Mouse (Mus musculus) heart, embryonic 12.5 days (tissue): Measurements from ENCODE around the gene Tspan5. TPM values are rescaled to one million over a fixed set of nuclear protein-coding genes. Genes with fewer than 3 reads are reported as not detected.

ENCODE experiments used
- ATAC-seq: fragments of 200-750 bp; cut with Nextera tagmentation; 2 replicates; pipeline ENCODE4 v1.8.0; 2017; ENCODE audit warnings: moderate TSS enrichment, moderate library complexity; ENCODE audit not compliant: insufficient number of reproducible peaks, low FRiP score
- H3K27ac ChIP-seq: fragments of 300-500 bp; sonication (generic); 2 replicates; pipeline ENCODE4 v1.5.1; 2016; ENCODE audit warnings: mild to moderate bottlenecking, moderate library complexity; ENCODE audit not compliant: poor library complexity, severe bottlenecking
- H3K27me3 ChIP-seq: fragments of 300-500 bp; sonication (generic); replicated peaks from 2 replicates; pipeline ENCODE4 v1.6.1; 2016; ENCODE audit warnings: mild to moderate bottlenecking, moderate library complexity
- H3K36me3 ChIP-seq: fragments of 300-500 bp; sonication (generic); 2 replicates; pipeline ENCODE4 v1.6.1; 2016; ENCODE audit warnings: mild to moderate bottlenecking, moderate library complexity
- H3K4me1 ChIP-seq: fragments of 300-500 bp; sonication (generic); replicated peaks from 2 replicates; pipeline ENCODE4 v1.6.1; 2016; ENCODE audit warnings: mild to moderate bottlenecking
- H3K4me2 ChIP-seq: fragments of 300-500 bp; sonication (generic); 2 replicates; pipeline ENCODE4 v1.6.1; 2016; ENCODE audit warnings: mild to moderate bottlenecking, moderate library complexity
- H3K4me3 ChIP-seq: fragments of 300-500 bp; sonication (generic); 2 replicates; pipeline ENCODE4 v1.5.1; 2016; ENCODE audit warnings: mild to moderate bottlenecking
- H3K9ac ChIP-seq: fragments of 300-500 bp; sonication (generic); 2 replicates; pipeline ENCODE4 v1.6.1; 2016; ENCODE audit warnings: mild to moderate bottlenecking, moderate library complexity
- H3K9me3 ChIP-seq: fragments of 300-500 bp; sonication (generic); replicated peaks from 2 replicates; pipeline ENCODE4 v1.6.1; 2016; ENCODE audit warnings: mild to moderate bottlenecking, moderate library complexity
- WGBS: fragments of 180-500 bp; shearing (Covaris S2); methylation state at CpG from one replicate; pipeline ENCODE4 v1.1.7; 2016; 5-methylcytosine and 5-hydroxymethylcytosine counted together
- polyA plus RNA-seq: library from polyadenylated mRNA; unstranded; fragments of >200 nt; fragmentation: Nextera tagmentation; extraction: Ambion mirVana; gene quantifications from 2 replicates; pipeline ENCODE4 v1.2.1, GENCODE M21; 2016

Tspan5 gene
- polyA plus RNA-seq, 1 experiment from 2014 or later, result 18.9 TPM

DNA sequence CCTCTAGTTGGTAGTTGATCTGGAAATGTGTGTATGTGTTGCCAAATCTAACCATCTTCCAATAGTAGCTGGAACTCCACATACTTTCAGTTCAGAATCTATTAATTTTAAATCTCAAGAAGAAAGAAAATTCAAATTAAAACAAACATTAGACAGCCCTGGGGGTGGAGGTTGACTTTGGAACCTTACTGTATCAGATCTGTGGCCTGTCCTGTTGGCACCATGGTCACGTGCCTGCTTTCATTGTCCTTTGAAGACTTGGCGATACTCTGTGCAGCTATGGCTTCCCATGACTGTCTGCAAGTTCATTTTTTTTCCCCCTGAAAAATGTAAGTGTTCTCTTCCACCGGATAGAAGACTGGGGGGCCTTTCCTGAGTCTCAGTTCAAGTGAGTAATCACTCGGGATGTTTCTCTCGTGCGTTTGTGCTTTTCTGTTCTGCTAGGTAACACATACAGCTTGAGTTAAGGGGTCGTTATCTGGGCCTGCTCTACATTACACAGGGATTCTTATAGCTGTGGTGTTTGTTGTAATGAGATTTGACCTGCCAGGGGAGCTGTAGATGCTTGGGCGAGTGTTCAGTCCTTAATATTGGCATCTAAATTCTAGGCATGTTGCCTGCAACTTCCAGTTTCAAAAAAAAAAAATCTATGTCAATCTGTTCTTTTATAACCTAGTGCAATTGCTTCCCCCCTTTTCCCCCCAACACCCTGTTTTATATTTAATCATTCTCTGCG lies 32.0 kb downstream of the Tspan5 start:
- peaks cover 14% of the 10 kb centered on the region for H3K4me1 ChIP-seq
- whole genome bisulfite sequencing, result 55% methylated on average over 9 of the region's 9 CpGs
- H3K9ac ChIP-seq, result no peak overlapping the region
- H3K4me3 ChIP-seq, result no peak overlapping the region
- ATAC-seq, result no peak
- H3K36me3 ChIP-seq, result no peaks in the 10 kb centered on the region
- no peaks in the 10 kb centered on the region for H3K27me3 ChIP-seq
- no peak overlapping the region for H3K27ac ChIP-seq
- no peaks in the 10 kb centered on the region for H3K9me3 ChIP-seq
- 0 out of 2 replicates have a peak overlapping the region, but pooled peaks have one; percentile 3 for H3K4me2 ChIP-seq

DNA sequence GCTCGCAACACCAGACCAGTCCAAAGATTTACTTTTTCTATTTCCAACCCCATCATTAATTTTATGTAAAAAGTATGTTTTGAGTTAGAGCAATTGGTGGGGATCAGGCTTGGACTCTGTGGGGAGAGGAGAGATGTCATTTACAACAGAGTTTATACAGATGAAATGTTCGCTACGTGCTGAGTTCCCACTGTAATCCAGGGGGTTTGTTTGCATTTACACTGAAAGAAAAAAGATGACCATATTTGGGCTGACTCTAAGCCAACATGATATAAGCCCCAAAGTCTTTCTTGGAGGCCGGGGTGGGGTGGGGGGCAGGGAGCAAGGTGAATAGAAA lies 32.6 kb downstream of the Tspan5 start:
- no peaks in the 10 kb centered on the region for H3K9me3 ChIP-seq
- H3K9ac ChIP-seq, result no peak overlapping the region
- H3K4me2 ChIP-seq, result no peak overlapping the region
- H3K27me3 ChIP-seq, result no peaks in the 10 kb centered on the region
- H3K36me3 ChIP-seq, result no peaks in the 10 kb centered on the region
- H3K4me1 ChIP-seq, result peaks cover 15% of the 10 kb centered on the region
- WGBS, result 83% methylated on average over 4 of the region's 4 CpGs
- ATAC-seq, result no peak
- H3K4me3 ChIP-seq, result no peak overlapping the region
- no peak overlapping the region for H3K27ac ChIP-seq

DNA sequence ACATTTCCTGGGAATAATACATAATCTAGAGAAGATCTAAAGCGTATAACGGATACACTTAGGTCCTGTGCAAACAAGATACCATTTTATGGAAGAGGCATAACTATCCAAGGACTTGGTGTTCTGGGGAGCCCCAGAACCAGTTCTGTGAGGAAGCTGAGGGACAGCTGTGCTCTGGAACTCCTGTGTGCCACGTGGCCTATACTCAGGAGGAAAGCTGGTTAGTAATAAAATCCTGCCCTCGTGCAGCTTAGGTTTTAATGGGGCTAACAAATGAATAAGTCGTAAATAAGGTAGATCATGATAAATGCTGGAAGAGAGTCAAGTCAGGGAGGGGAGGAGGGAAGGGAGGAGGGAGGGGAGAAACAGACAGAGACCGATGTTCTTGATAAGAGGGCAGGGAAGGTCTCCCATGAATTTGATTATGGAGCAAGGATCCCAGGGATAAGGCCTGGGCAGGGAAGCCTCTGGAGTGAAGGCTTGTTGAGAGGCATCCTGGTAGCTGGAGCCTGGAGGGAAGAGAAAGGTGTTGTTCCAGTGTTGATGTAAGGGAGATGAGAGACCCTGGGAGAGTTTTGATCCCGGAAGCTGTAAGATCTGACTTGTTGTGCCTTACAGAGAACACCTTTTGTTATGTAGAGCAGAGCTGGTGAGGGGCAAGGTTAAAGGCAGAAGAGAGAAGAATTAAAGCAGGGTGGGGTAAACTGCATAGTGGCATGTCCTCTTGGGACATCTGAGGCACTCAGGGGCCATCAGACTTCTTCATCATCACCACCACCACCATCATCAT lies 34.1 kb downstream of the Tspan5 start:
- Histone ChIP-seq H3K27ac (no peak overlapping the region), H3K4me3 (no peak overlapping the region), H3K36me3 (no peaks in the 10 kb centered on the region), H3K9me3 (no peaks in the 10 kb centered on the region), H3K4me2 (no peak overlapping the region), H3K4me1 (peaks cover 12% of the 10 kb centered on the region), H3K27me3 (no peaks in the 10 kb centered on the region), H3K9ac (no peak overlapping the region)
- 62% methylated on average over 7 of the region's 7 CpGs for WGBS
- no peak for ATAC-seq

- WGBS, result 43% methylated on average over 9 of the region's 9 CpGs
- 0 out of 2 replicates have a peak, but pooled peaks have one; percentile 63 for ATAC-seq
- H3K27me3 ChIP-seq, result no peaks in the 10 kb centered on the region
- peaks cover 17% of the 10 kb centered on the region for H3K4me1 ChIP-seq
- H3K4me3 ChIP-seq, result no peak overlapping the region
- H3K27ac ChIP-seq, result no peak overlapping the region
- no peak overlapping the region for H3K4me2 ChIP-seq
- H3K36me3 ChIP-seq, result no peaks in the 10 kb centered on the region
- peak overlapping the region; percentile 35; the same call in 1 of the 2 replicates for H3K9ac ChIP-seq
- H3K9me3 ChIP-seq, result no peaks in the 10 kb centered on the region
Observed at GRCm38 (mm10) chr3:138781492-138781891, 39.5 kb downstream of the Tspan5 start.

GRCm38 (mm10) chr3:138783859-138784640 lies 42.1 kb downstream of the Tspan5 start:
- H3K4me1 ChIP-seq, result peaks cover 17% of the 10 kb centered on the region
- no peak overlapping the region for H3K27ac ChIP-seq
- no peak overlapping the region for H3K4me2 ChIP-seq
- H3K9ac ChIP-seq, result no peak overlapping the region
- ATAC-seq, result no peak
- H3K4me3 ChIP-seq, result no peak overlapping the region
- WGBS, result 81% methylated on average over 19 of the region's 19 CpGs
- no peaks in the 10 kb centered on the region for H3K27me3 ChIP-seq
- H3K36me3 ChIP-seq, result no peaks in the 10 kb centered on the region
- H3K9me3 ChIP-seq, result no peaks in the 10 kb centered on the region

DNA sequence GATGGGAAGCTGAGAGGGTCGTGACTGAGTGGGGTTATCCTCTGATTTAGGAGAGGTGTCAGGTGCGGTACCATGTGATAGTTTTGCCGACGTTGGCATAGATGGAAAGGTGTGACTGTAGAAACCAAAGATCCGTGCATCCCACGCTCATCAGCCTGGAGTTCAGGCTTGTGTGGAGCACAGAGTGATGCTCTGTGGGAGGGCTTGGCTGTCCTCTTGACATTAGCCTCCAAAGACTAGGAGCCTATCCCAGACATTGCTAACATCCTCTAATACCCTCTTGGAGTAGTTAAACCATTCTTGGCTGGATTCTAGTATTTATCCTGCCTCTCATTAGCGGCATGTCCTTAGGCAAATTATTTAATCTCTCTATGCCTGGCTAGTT lies 42.6 kb downstream of the Tspan5 start:
- WGBS, result 83% methylated on average over 7 of the region's 7 CpGs
- no peaks in the 10 kb centered on the region for H3K9me3 ChIP-seq
- no peak overlapping the region for H3K27ac ChIP-seq
- H3K4me3 ChIP-seq, result no peak overlapping the region
- ATAC-seq, result no peak
- peaks cover 11% of the 10 kb centered on the region for H3K4me1 ChIP-seq
- H3K27me3 ChIP-seq, result no peaks in the 10 kb centered on the region
- H3K9ac ChIP-seq, result no peak overlapping the region
- H3K36me3 ChIP-seq, result no peaks in the 10 kb centered on the region
- no peak overlapping the region for H3K4me2 ChIP-seq

- ATAC-seq, result no peak
Observed at GRCm38 (mm10) chr3:138787758-138788488, 45.9 kb downstream of the Tspan5 start.

DNA sequence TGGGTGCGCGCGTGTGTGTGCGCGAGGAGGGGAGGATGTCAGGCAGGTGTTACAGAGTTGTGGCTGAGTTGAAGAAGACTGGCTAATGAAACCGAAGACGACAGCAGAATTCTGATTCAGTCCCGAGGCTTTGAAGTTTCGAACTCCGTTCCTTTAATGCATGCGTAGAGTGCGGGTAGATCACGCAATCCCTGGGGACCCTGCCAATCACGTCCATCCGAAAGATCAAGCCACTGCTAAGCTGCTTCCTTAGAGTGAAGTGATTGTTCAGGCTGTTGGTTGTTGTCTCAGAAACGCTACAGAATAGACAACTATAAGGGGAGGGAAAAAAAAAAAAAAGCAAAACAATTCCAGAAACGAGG lies 46.5 kb downstream of the Tspan5 start:
- Histone ChIP-seq H3K36me3 (no peaks in the 10 kb centered on the region), H3K4me3 (no peak overlapping the region), H3K9me3 (peaks cover 5% of the 10 kb centered on the region; the same call in 1 of the 2 replicates), H3K4me2 (no peak overlapping the region), H3K9ac (no peak overlapping the region), H3K4me1 (no peaks in the 10 kb centered on the region), H3K27ac (no peak overlapping the region), H3K27me3 (no peaks in the 10 kb centered on the region)
- ATAC-seq, result no peak
- WGBS, result 84% methylated on average over 17 of the region's 17 CpGs

More at GRCm38 (mm10) chr3:138787758-138788488, 45.9 kb downstream of the Tspan5 start:
- H3K4me2 ChIP-seq, result no peak overlapping the region
- 78% methylated on average over 18 of the region's 18 CpGs for WGBS
- H3K4me1 ChIP-seq, result no peaks in the 10 kb centered on the region
- no peak overlapping the region for H3K4me3 ChIP-seq
- H3K27ac ChIP-seq, result no peak overlapping the region
- no peak overlapping the region for H3K9ac ChIP-seq
- no peaks in the 10 kb centered on the region for H3K36me3 ChIP-seq
- no peaks in the 10 kb centered on the region for H3K27me3 ChIP-seq
- peaks cover 5% of the 10 kb centered on the region; the same call in 1 of the 2 replicates for H3K9me3 ChIP-seq

DNA sequence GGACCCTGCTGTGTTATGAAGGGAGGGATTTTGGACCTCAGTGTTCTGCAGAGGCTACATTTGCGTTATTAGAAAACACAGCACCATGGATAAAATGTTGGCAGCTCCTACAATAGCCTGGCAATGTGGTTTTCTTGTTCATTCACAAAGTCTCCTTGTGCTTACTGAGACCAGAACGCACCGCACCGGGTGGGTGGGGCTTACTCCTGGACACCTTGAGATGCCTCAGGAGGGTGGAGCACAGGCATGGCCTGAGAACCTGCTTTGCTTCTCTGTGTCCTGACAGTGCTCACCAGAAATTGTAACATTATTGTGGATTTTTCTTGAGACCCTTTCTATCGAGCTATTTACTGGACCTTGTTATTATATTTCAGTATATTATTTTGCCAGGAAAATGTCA lies 47.3 kb downstream of the Tspan5 start:
- Histone ChIP-seq H3K4me1 (no peaks in the 10 kb centered on the region), H3K27me3 (no peaks in the 10 kb centered on the region), H3K9me3 (peaks cover 5% of the 10 kb centered on the region; the same call in 1 of the 2 replicates), H3K36me3 (no peaks in the 10 kb centered on the region), H3K4me2 (no peak overlapping the region), H3K9ac (no peak overlapping the region), H3K4me3 (no peak overlapping the region), H3K27ac (no peak overlapping the region)
- ATAC-seq, result no peak
- WGBS, result 86% methylated on average over 5 of the region's 5 CpGs

- no peak for ATAC-seq
- Histone ChIP-seq H3K9ac (no peak overlapping the region), H3K4me1 (0 out of 2 replicates have a peak, but pooled peaks cover 4% of the 10 kb centered on the region), H3K36me3 (no peaks in the 10 kb centered on the region), H3K4me3 (no peak overlapping the region), H3K27me3 (no peaks in the 10 kb centered on the region), H3K4me2 (no peak overlapping the region), H3K9me3 (peaks cover 5% of the 10 kb centered on the region; the same call in 1 of the 2 replicates), H3K27ac (no peak overlapping the region)
- 92% methylated on average over 8 of the region's 8 CpGs for WGBS
Observed at GRCm38 (mm10) chr3:138794533-138794932, 52.5 kb downstream of the Tspan5 start.
